Mouse (Mus musculus): ENCODE results near the gene Polr3h.

Polr3h gene

GRCm38 (mm10) chr15:81949076-81949475, 23.0 kb upstream of the Polr3h start:
- no peak for DNase-seq (ENCODE audit: low spot score)

DNA sequence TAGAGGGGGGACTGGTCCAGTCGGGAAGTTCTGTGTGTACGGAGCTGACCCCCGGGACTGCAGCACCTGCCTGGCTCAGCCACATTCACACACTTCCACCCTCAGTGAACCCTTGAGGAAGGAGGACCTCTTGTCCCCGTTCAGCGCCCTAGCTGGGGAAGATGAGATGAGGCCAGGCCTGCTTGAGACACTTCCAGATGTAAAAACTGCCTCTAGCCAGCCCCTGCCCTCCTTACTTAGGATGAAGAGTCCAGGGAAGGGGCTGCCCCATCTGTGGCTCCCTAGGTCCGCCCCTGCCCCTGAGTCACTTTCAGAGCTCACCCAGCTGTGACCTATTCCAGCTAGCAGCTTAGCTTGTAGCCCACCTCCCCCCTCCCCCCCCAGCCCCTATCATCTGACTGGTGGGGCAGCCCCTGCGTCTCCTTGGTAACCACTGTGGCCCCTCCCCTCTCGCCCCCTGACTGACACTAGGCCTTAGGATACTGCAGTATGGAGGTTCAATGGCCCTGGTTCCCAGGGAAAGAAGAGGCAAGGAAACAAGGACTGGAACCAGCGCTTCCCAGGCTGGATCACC, 17.2 kb upstream of the Polr3h start:
- no peak for DNase-seq (ENCODE audit: low spot score)

GRCm38 (mm10) chr15:81941010-81941409, 15.0 kb upstream of the Polr3h start:
- no peak for DNase-seq (ENCODE audit: low spot score)

GRCm38 (mm10) chr15:81940219-81940618, 14.2 kb upstream of the Polr3h start:
- DNase-seq (ENCODE audit: low spot score): no peak

DNA sequence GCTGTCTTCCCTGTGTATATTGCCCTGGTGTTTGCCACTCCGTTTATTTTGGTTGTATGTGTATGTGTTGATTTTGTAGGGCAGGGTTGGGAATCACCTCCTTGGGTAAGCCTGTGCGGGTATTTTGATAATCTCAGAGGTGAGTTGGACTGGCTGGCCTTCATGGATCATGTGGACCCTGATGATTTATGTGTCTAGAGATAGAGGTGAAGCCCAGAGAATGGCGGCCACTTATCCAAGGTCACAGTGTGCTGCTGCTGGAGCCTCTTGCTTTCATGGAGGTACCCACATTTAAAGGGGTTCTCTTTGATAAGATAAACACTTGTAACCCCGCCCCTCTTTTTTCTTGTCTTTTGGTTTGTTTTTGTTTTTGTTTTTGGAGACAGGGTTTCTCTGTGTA, 13.7 kb upstream of the Polr3h start:
- no peak for DNase-seq (ENCODE audit: low spot score)

DNA sequence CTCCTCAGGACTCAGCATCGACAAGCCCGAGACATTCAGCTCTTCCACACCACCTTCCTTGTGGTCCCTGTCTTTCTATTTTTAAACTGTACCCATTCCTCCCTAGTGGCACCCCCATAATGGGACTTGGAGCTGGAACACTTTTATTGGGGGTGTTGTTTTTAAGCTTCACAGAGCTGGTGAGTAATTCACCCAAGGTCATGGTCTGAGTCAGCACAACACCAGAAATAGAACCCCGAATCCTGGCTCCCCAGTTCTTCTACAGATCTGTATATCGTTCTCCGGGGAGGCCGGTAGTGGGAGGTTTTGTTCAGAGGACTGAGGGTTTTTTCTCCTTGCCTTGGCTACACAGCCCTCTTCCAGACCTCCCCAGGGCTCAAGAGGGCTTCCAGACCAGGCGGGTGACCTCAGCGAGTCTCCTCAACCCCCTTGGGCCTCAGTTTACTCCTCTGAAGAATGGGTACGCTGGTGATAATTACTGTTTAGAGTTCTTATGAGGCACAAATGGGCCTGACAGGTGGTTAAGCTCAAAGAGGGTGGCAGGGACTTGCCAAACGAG, 13.2 kb upstream of the Polr3h start:
- no peak for DNase-seq (ENCODE audit: low spot score)

GRCm38 (mm10) chr15:81938246-81938645, 12.2 kb upstream of the Polr3h start:
- DNase-seq (ENCODE audit: low spot score): no peak

- no peak for DNase-seq (ENCODE audit: low spot score)
These were observed 11.3 kb upstream of the Polr3h start for GRCm38 (mm10) chr15:81937098-81937972.

DNA sequence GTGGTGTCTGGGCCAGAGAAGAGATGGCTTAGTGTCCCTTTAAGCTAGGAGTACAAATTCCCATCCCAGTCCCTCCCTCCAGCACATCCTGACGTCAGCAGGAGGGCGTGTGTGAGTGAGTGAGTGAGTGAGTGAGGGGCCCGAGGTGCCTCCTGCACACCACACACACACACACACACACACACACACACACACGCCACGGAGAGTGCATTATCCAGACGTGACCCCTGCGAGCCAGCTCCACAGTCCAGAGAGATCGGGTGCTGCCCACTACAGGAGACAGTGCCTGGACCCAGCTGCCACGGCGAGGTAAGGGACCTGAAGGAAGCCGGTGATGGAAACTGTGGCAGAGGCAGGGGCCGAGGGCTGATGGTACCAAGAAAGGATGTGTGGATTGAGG, 10.6 kb upstream of the Polr3h start, which contains the start of gene Csdc2:
Csdc2 (plus strand) TSS at position 81 of the 400 bp plus-strand sequence.
- DNase-seq (ENCODE audit: low spot score): no peak

- no peak for DNase-seq (ENCODE audit: low spot score)
These were observed 10.0 kb upstream of the Polr3h start for GRCm38 (mm10) chr15:81935869-81936637.

DNA sequence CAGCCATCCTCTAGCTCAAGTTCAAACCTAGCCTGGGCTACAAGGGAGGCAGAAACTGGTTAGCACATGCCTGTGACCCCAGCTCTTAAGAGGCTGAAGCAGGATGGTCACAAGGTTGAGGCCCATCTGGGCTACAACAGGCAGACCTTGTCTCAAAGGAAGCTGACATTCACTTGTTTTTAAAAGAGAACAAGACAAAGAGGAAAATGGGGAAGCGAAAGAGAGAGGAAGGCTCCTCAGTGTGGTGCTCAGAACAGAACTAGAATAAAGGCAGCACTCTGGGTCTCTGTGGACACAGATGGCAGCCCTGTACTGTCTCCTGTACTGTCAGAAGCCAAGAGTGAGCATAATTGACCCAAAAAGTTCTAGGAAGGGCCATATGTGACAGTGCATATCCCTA, 7.9 kb upstream of the Polr3h start:
- no peak for DNase-seq (ENCODE audit: low spot score)

- DNase-seq (ENCODE audit: low spot score): no peak
These were observed 7.0 kb upstream of the Polr3h start for GRCm38 (mm10) chr15:81932951-81933470.

- DNase-seq (ENCODE audit: low spot score): no peak
These were observed 2.2 kb upstream of the Polr3h start for GRCm38 (mm10) chr15:81928277-81928676.

GRCm38 (mm10) chr15:81927741-81928140, 1.7 kb upstream of the Polr3h start:
- DNase-seq (ENCODE audit: low spot score): no peak

GRCm38 (mm10) chr15:81926446-81926822, 394 bp upstream of the Polr3h start:
- no peak for DNase-seq (ENCODE audit: low spot score)

DNA sequence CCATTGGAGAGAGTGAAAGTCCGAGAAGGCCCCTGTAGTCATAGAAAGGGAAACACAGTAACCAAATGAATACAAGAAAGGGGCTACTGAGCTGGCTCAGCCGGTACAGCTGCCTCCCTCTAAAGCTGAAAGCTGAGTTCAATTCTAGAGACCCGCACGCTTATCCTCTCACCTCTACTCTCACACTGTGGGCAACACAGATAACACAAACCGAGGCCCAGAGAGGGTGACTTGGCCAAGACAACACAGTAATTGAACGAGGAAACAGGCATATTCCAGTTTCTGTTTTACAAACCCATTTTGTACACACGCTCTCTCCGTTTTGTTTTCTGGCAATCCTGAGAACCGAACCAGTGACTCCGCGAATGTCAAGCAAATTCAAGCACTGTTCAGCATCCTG, 1.1 kb downstream of the Polr3h start:
- DNase-seq (ENCODE audit: low spot score): no peak

GRCm38 (mm10) chr15:81921255-81921654, 4.8 kb downstream of the Polr3h start:
- DNase-seq (ENCODE audit: low spot score): no peak

GRCm38 (mm10) chr15:81920546-81921217, 5.4 kb downstream of the Polr3h start:
- DNase-seq (ENCODE audit: low spot score): no peak

DNA sequence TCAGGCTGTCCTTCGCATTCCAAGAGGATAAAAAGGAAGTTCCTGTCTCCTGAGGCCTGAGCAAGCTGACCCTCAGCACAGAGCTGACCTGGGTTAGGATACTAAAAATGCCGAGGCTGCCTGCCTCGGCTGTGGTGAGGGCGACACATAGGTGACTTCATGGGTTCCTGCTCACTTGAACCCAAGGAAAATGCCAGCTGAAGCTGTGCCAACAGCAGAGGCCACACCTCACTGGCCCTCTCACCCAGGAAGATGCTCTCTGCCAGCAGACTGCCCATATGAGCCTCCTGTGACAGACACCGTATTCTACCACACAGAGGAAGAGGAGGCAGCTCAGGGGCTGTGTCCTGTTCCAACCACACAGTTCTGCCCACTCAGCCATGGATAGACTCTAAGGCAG, 7.0 kb downstream of the Polr3h start:
- DNase-seq (ENCODE audit: low spot score): no peak

- no peak for DNase-seq (ENCODE audit: low spot score)
These were observed 8.2 kb downstream of the Polr3h start for GRCm38 (mm10) chr15:81917621-81918463.

DNA sequence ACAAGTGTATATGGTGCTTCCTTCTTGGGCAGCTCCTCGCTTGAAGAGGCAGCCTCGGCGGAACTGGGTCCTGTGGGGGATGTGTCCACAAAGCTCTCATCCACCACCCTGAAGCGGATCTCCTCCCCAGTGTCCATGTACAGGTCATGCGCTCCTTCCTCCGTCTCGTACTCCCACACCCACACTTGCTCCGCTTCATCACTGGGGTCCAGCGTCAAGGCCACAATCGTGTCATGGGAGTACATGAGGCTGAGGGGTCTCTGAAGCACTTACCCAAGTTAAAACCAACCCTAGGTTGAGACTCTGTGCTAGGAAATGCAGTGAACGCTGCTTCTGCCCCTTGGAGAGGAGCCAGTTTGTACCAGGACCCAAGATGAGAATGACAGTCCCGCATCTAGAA, 8.8 kb downstream of the Polr3h start:
- DNase-seq (ENCODE audit: low spot score): no peak

Data from ovary, postnatal 10 days (tissue).